Mouse (Mus musculus) embryonic facial prominence, embryonic 13.5 days (tissue): ENCODE results near the gene Map4k2. TPM values are rescaled to one million over a fixed set of nuclear protein-coding genes. Genes with fewer than 3 reads are reported as not detected.

Source experiments
- ATAC-seq: fragments of 200-750 bp; cut with Nextera tagmentation; 2 replicates; pipeline ENCODE4 v1.8.0; 2017; ENCODE audit warnings: low read depth; ENCODE audit not compliant: insufficient number of reproducible peaks, insufficient read depth, low FRiP score, low TSS enrichment
- H3K27ac ChIP-seq: fragments of 300-500 bp; sonication (generic); 2 replicates; pipeline ENCODE4 v1.5.1; 2015; ENCODE audit warnings: moderate library complexity, mild to moderate bottlenecking, inconsistent platforms
- H3K27me3 ChIP-seq: fragments of 300-500 bp; sonication (generic); 2 replicates; pipeline ENCODE4 v1.6.1; 2015; ENCODE audit warnings: mild to moderate bottlenecking, inconsistent platforms
- H3K36me3 ChIP-seq: fragments of 300-500 bp; sonication (generic); 2 replicates; pipeline ENCODE4 v1.6.1; 2015; ENCODE audit warnings: mild to moderate bottlenecking, inconsistent platforms
- H3K4me1 ChIP-seq: fragments of 300-500 bp; sonication (generic); 2 replicates; pipeline ENCODE4 v1.6.1; 2015; ENCODE audit warnings: inconsistent platforms
- H3K4me2 ChIP-seq: fragments of 300-500 bp; sonication (generic); 2 replicates; pipeline ENCODE4 v1.6.1; 2015; ENCODE audit warnings: moderate library complexity, mild to moderate bottlenecking, inconsistent platforms
- H3K4me3 ChIP-seq: fragments of 300-500 bp; sonication (generic); 2 replicates; pipeline ENCODE4 v1.5.1; 2015; ENCODE audit warnings: mild to moderate bottlenecking, inconsistent platforms
- H3K9ac ChIP-seq: fragments of 300-500 bp; sonication (generic); 2 replicates; pipeline ENCODE4 v1.6.1; 2015; ENCODE audit warnings: mild to moderate bottlenecking, inconsistent platforms
- H3K9me3 ChIP-seq: fragments of 300-500 bp; sonication (generic); 2 replicates; pipeline ENCODE4 v1.6.1; 2016; ENCODE audit warnings: inconsistent platforms
- WGBS: fragments of 180-500 bp; shearing (Covaris S2); methylation state at CpG from one replicate; pipeline ENCODE4 v1.1.7; 2015; ENCODE audit warnings: mixed read lengths; 5-methylcytosine and 5-hydroxymethylcytosine counted together
- polyA plus RNA-seq: library from polyadenylated mRNA; unstranded; fragments of >200 nt; fragmentation: Nextera tagmentation; extraction: Ambion mirVana; gene quantifications from 2 replicates; pipeline ENCODE4 v1.2.1, GENCODE M21; 2015

Map4k2 gene
- polyA plus RNA-seq, 1 experiment from 2014 or later = 13.8 TPM

- peak overlapping the region; percentile 40 for H3K9ac ChIP-seq
- peaks cover 17% of the 10 kb centered on the region for H3K4me1 ChIP-seq
- no peak overlapping the region for H3K27ac ChIP-seq
- no peaks in the 10 kb centered on the region for H3K27me3 ChIP-seq
- H3K4me3 ChIP-seq = no peak overlapping the region
- WGBS = 21% methylated on average over 14 of the region's 14 CpGs
- H3K4me2 ChIP-seq = no peak overlapping the region
- H3K9me3 ChIP-seq = no peaks in the 10 kb centered on the region
- no peak for ATAC-seq
- peaks cover 62% of the 10 kb centered on the region for H3K36me3 ChIP-seq
Observed at GRCm38 (mm10) chr19:6349215-6349983, 8.5 kb downstream of the Map4k2 start.

DNA sequence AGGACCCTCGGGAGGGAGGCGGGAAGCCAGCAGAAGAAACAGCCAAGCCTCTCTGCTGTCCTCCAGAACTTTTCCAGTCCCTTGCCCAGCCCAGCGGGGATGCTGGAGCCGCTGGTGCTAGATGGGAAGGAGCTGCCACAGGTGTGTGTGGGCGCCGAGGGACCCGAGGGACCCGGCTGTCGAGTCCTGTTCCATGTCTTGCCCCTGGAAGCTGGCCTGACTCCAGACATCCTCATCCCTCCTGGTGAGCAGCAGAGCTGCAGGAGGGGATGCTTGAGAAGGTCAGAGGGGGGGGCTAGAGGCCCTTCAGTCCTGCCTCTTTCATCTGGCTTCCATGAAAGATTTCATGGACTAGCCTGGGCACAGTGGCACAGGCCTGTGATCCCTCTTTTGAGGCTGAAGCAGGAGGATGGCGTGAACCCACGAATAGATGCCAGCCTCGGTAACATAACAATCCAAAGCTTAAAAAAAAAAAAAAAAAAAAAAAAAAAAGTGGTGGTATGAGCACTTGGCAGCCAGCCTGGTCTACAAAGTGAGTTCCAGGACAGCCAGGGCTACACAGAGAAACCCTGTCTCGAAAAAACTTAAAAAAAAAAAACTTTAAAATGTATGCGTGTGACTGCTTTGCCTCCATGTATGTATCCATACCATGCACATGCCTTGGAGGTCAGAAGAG, 10.6 kb downstream of the Map4k2 start:
- H3K27me3 ChIP-seq = no peaks in the 10 kb centered on the region
- H3K4me1 ChIP-seq = peaks cover 17% of the 10 kb centered on the region
- 60% methylated on average over 14 of the region's 14 CpGs for WGBS
- H3K4me2 ChIP-seq = no peak overlapping the region
- peaks cover 41% of the 10 kb centered on the region for H3K36me3 ChIP-seq
- no peak for ATAC-seq
- H3K9me3 ChIP-seq = no peaks in the 10 kb centered on the region
- H3K4me3 ChIP-seq = no peak overlapping the region
- H3K9ac ChIP-seq = peak overlapping the region; percentile 46; the same call in 1 of the 2 replicates
- peak overlapping the region; percentile 22; the same call in 1 of the 2 replicates for H3K27ac ChIP-seq

- H3K4me3 ChIP-seq = no peak overlapping the region
- H3K9ac ChIP-seq = no peak overlapping the region; the same call in 1 of the 2 replicates
- no peak for ATAC-seq
- H3K9me3 ChIP-seq = no peaks in the 10 kb centered on the region
- peaks cover 35% of the 10 kb centered on the region for H3K36me3 ChIP-seq
- H3K27me3 ChIP-seq = no peaks in the 10 kb centered on the region
- peaks cover 17% of the 10 kb centered on the region for H3K4me1 ChIP-seq
- 79% methylated on average over 2 of the region's 2 CpGs for WGBS
- no peak overlapping the region for H3K4me2 ChIP-seq
- no peak overlapping the region for H3K27ac ChIP-seq
Observed at GRCm38 (mm10) chr19:6352107-6352505, 11.2 kb downstream of the Map4k2 start.

GRCm38 (mm10) chr19:6354030-6354429, 13.1 kb downstream of the Map4k2 start:
- H3K27ac ChIP-seq = no peak overlapping the region
- peaks cover 31% of the 10 kb centered on the region for H3K36me3 ChIP-seq
- no peak overlapping the region for H3K9ac ChIP-seq
- no peak overlapping the region for H3K4me3 ChIP-seq
- H3K4me1 ChIP-seq = peaks cover 12% of the 10 kb centered on the region
- 80% methylated on average over 7 of the region's 7 CpGs for WGBS
- no peaks in the 10 kb centered on the region for H3K27me3 ChIP-seq
- no peak overlapping the region for H3K4me2 ChIP-seq
- ATAC-seq = no peak
- H3K9me3 ChIP-seq = no peaks in the 10 kb centered on the region

DNA sequence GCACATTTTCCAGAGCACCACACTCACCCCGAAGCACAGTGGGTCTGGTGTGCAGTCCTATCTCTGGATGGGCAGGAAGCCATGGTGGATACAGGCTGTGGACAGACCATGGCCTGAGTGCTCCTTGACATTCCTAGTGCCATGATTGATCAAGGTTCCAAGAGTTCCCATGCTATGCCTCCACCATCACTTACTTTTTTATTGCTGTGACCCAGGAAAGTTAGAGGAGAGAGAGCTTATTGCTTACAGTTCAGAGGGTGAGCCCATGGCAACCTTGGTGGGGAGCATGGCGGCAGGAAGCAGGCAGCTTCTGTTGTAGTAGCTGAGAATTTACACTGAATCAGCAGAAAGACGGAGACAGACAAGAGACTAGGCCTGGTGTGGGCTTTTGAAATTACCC, 20.4 kb downstream of the Map4k2 start:
- Histone ChIP-seq H3K9ac (no peak overlapping the region), H3K9me3 (no peaks in the 10 kb centered on the region), H3K27me3 (no peaks in the 10 kb centered on the region), H3K4me1 (peaks cover 15% of the 10 kb centered on the region), H3K36me3 (peaks cover 22% of the 10 kb centered on the region), H3K4me3 (no peak overlapping the region), H3K27ac (no peak overlapping the region), H3K4me2 (no peak overlapping the region)
- 95% methylated on average over 3 of the region's 3 CpGs for WGBS
- ATAC-seq = no peak

DNA sequence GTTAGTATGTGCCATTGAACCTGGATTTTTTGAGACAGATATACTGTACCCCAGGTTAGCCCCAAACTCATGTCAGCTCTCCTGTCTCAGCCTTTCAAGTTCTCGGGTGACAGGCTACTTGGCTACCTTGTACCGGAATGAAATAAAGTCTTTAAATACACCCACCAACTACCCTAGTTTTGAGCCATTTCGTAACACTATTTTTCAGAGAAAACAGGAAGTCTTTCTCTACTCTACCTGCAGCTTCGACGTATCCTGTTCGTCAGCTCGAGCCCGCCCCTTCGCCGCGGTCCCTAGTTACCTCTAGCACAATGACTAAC, 22.1 kb downstream of the Map4k2 start:
- peak overlapping the region; percentile 66 for H3K4me2 ChIP-seq
- peak overlapping the region; percentile 98 for H3K4me3 ChIP-seq
- H3K27ac ChIP-seq = peak overlapping the region; percentile 49
- H3K27me3 ChIP-seq = no peaks in the 10 kb centered on the region
- peak overlapping the region; percentile 99 for H3K9ac ChIP-seq
- no peaks in the 10 kb centered on the region for H3K9me3 ChIP-seq
- H3K36me3 ChIP-seq = peaks cover 39% of the 10 kb centered on the region
- ATAC-seq = no peak
- 2% methylated on average over 11 of the region's 11 CpGs for WGBS
- H3K4me1 ChIP-seq = peaks cover 24% of the 10 kb centered on the region

DNA sequence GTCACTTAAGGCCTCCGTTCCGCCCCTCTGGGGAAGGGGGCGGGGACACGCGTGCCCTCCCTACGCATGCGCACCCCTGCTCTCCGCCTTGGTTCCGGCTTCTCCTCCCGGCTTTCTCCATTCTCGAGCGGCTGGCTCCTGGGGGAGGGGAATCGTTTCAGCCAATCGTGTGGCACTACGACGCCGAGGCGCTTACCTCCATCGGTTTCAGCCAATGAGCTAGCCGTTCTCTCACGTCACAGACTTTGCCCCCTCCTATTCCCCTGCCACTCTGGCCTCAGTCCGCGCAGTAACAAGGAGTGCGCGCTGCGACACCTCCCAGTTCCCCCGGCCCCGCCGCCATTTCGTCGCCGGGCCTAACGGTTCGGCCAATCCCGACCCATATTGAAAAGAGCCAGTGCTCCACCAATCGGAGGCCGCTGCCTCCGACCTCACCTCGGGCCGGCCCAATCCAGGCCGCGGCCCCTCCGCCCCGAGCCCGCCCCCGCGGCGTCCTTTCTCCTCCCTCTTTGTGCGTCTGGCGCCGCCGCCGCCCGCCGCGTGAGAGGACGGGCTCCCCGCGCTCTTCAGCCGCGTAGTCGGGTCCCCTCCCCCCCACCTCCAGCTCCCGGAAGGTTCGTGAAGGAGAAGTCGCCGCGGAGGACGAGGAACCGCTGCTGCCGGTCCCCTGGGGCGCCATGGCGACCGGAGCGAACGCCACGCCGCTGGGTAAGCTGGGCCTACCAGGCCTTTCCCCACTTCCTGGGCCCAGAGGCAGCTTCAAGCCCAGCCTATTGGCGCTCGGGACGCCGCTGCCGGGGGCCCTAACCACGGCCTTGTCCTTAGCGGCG, 22.7 kb downstream of the Map4k2 start, which contains the start of gene Sf1:
Gene Sf1 (plus strand): TSS at position 280 of the 830 bp plus-strand sequence.
- Histone ChIP-seq H3K4me2 (peak within 1 kb of the TSS; percentile 81), H3K27ac (peak within 1 kb of the TSS; percentile 98), H3K9ac (peak within 1 kb of the TSS; percentile 99), H3K4me1 (peaks cover 24% of the 10 kb centered on the region), H3K9me3 (no peaks in the 10 kb centered on the region), H3K4me3 (peak within 1 kb of the TSS; percentile 98), H3K27me3 (no peaks in the 10 kb centered on the region), H3K36me3 (peaks cover 42% of the 10 kb centered on the region)
- under 1% methylated on average over 85 of the region's 85 CpGs for WGBS
- ATAC-seq = peak; percentile 99

DNA sequence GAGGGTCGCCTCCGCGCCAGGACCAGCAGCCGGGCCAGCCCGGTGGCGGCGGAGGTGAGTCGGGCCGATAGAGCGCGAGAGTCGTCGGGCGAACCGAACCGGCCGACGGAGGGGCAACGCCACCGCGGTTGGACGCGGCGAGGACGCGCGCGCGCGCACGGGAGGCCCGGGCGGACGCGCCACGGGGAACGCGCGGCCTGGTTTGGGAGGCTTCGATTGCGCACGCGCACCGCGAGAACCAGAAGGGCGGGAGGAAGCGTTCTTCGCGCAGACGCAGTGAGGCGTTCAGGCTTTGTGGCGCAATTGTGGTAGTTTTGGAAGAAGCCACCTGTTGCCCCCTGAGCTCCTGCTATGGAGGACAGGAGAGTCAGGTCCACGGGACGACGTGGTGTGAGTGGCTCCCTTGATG, 23.4 kb downstream of the Map4k2 start:
- Histone ChIP-seq H3K36me3 (peaks cover 45% of the 10 kb centered on the region), H3K27me3 (no peaks in the 10 kb centered on the region), H3K4me2 (peak overlapping the region; percentile 81), H3K9ac (peak overlapping the region; percentile 99), H3K9me3 (no peaks in the 10 kb centered on the region), H3K4me3 (peak overlapping the region; percentile 98), H3K4me1 (peaks cover 24% of the 10 kb centered on the region), H3K27ac (peak overlapping the region; percentile 98)
- WGBS = under 1% methylated on average over 55 of the region's 55 CpGs
- ATAC-seq = no peak

DNA sequence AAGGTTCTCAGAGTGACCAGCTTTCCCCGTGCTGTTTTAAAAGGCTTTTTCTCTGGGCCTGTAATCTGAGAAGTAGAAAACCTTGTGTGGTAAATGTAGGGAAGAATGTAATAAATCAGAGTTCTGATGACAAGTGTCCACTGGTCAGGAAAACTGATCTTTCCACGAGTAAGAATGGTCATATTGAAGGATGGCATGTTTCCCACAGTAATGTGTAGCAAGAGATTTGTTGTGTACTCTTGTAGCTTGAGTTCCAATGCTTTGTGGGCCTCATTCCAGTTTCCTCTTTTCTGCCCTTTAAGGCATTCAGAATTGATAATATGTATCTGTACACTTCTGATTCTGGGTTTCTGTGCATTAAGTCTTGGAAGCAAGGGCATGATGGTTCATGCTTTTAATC, 23.9 kb downstream of the Map4k2 start:
- Histone ChIP-seq H3K9me3 (no peaks in the 10 kb centered on the region), H3K4me2 (peak overlapping the region; percentile 81), H3K4me1 (peaks cover 24% of the 10 kb centered on the region), H3K9ac (peak overlapping the region; percentile 99), H3K27me3 (no peaks in the 10 kb centered on the region), H3K27ac (no peak overlapping the region), H3K4me3 (peak overlapping the region; percentile 98), H3K36me3 (peaks cover 51% of the 10 kb centered on the region)
- ATAC-seq = no peak
- 3% methylated on average over 2 of the region's 2 CpGs for WGBS

GRCm38 (mm10) chr19:6370175-6370574, 29.2 kb downstream of the Map4k2 start:
- H3K9ac ChIP-seq = no peak overlapping the region
- no peak overlapping the region for H3K27ac ChIP-seq
- H3K9me3 ChIP-seq = no peaks in the 10 kb centered on the region
- peaks cover 95% of the 10 kb centered on the region for H3K36me3 ChIP-seq
- H3K4me2 ChIP-seq = no peak overlapping the region
- no peak overlapping the region for H3K4me3 ChIP-seq
- H3K4me1 ChIP-seq = peaks cover 16% of the 10 kb centered on the region
- H3K27me3 ChIP-seq = no peaks in the 10 kb centered on the region
- ATAC-seq = no peak
- WGBS = 82% methylated on average over 2 of the region's 2 CpGs

DNA sequence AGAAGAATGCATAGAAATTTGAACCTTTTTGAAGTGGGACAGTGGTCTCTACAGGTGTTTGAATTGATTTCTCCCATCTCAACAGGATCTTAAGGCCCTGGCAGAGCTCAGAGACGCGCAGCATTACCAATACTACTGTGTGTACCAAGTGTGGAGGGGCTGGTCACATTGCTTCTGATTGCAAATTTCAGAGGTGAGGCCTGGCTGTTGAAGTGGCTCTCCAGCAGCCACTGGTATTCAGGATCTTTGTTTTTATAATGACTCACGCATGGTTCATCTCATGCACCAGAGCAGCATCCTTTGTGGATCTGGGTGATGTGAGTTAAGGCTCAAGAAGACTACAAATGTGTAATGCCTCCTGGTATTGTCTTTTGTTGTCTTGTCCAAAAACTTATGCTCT, 31.5 kb downstream of the Map4k2 start:
- no peak overlapping the region for H3K27ac ChIP-seq
- no peak overlapping the region for H3K9ac ChIP-seq
- no peak overlapping the region for H3K4me3 ChIP-seq
- WGBS = 96% methylated on average over 3 of the region's 3 CpGs
- H3K4me1 ChIP-seq = peaks cover 1% of the 10 kb centered on the region; the same call in 1 of the 2 replicates
- H3K27me3 ChIP-seq = no peaks in the 10 kb centered on the region
- H3K4me2 ChIP-seq = no peak overlapping the region
- no peak for ATAC-seq
- no peaks in the 10 kb centered on the region for H3K9me3 ChIP-seq
- H3K36me3 ChIP-seq = peaks cover 95% of the 10 kb centered on the region
